Mouse (Mus musculus): ENCODE measurements at regions not wholly inside any gene's neighbourhood (a gene's known extent, or its start where the extent isn't known, plus 50 kb on each side); places are given as distances from the start of the nearest gene placed in this dataset.

- DNase-seq (ENCODE audit: low spot score) (no peak), ATAC-seq (ENCODE audit: insufficient read depth, low FRiP score, low TSS enrichment) (no peak)
- Histone ChIP-seq H3K4me2 (ENCODE audit: low read depth) (no peak overlapping the region), H3K9me3 (ENCODE audit: control insufficient read depth, low read length) (no peaks in the 10 kb centered on the region), H3K27ac (ENCODE audit: low read depth, low read length) (no peak overlapping the region), H3K4me1 (ENCODE audit: control insufficient read depth, insufficient read depth, low read length) (no peaks in the 10 kb centered on the region), H3K9ac (ENCODE audit: low read length) (no peak overlapping the region), H3K4me3 (ENCODE audit: low read depth, low read length) (no peak overlapping the region), H3K36me3 (ENCODE audit: control insufficient read depth, insufficient read depth, low read length) (no peaks in the 10 kb centered on the region), H3K27me3 (ENCODE audit: control insufficient read depth, insufficient read depth, low read length) (no peaks in the 10 kb centered on the region)
- 78% methylated on average over 12 of the region's 12 CpGs for WGBS
Observed at GRCm38 (mm10) chr15:93857336-93857901, 261.7 kb upstream of the Prickle1 start.

- no peak for ATAC-seq (ENCODE audit: insufficient read depth, low FRiP score, low TSS enrichment)
- H3K27me3 ChIP-seq (ENCODE audit: control insufficient read depth, insufficient read depth, low read length): no peaks in the 10 kb centered on the region
- no peaks in the 10 kb centered on the region for H3K36me3 ChIP-seq (ENCODE audit: control insufficient read depth, insufficient read depth, low read length)
- H3K4me1 ChIP-seq (ENCODE audit: control insufficient read depth, insufficient read depth, low read length): no peaks in the 10 kb centered on the region
- H3K4me3 ChIP-seq (ENCODE audit: low read depth, low read length): no peak overlapping the region
- H3K27ac ChIP-seq (ENCODE audit: low read depth, low read length): no peak overlapping the region
- H3K4me2 ChIP-seq (ENCODE audit: low read depth): no peak overlapping the region
- H3K9me3 ChIP-seq (ENCODE audit: control insufficient read depth, low read length): no peaks in the 10 kb centered on the region
- WGBS: 75% methylated on average over 3 of the region's 3 CpGs
- DNase-seq (ENCODE audit: low spot score): no peak
- no peak overlapping the region for H3K9ac ChIP-seq (ENCODE audit: low read length)
Observed at GRCm38 (mm10) chr15:93853221-93853620, 257.5 kb upstream of the Prickle1 start.

GRCm38 (mm10) chr15:93852126-93852525 lies 256.4 kb upstream of the Prickle1 start:
- Histone ChIP-seq H3K4me1 (ENCODE audit: control insufficient read depth, insufficient read depth, low read length) (no peaks in the 10 kb centered on the region), H3K4me2 (ENCODE audit: low read depth) (no peak overlapping the region), H3K27ac (ENCODE audit: low read depth, low read length) (no peak overlapping the region), H3K4me3 (ENCODE audit: low read depth, low read length) (no peak overlapping the region), H3K9ac (ENCODE audit: low read length) (no peak overlapping the region), H3K27me3 (ENCODE audit: control insufficient read depth, insufficient read depth, low read length) (no peaks in the 10 kb centered on the region), H3K9me3 (ENCODE audit: control insufficient read depth, low read length) (no peaks in the 10 kb centered on the region), H3K36me3 (ENCODE audit: control insufficient read depth, insufficient read depth, low read length) (no peaks in the 10 kb centered on the region)
- WGBS: 94% methylated on average over 4 of the region's 4 CpGs
- ATAC-seq (ENCODE audit: insufficient read depth, low FRiP score, low TSS enrichment) (no peak), DNase-seq (ENCODE audit: low spot score) (no peak)

- 81% methylated on average over 6 of the region's 6 CpGs for WGBS
- Histone ChIP-seq H3K4me1 (ENCODE audit: control insufficient read depth, insufficient read depth, low read length) (no peaks in the 10 kb centered on the region), H3K27me3 (ENCODE audit: control insufficient read depth, insufficient read depth, low read length) (no peaks in the 10 kb centered on the region), H3K4me3 (ENCODE audit: low read depth, low read length) (no peak overlapping the region), H3K36me3 (ENCODE audit: control insufficient read depth, insufficient read depth, low read length) (no peaks in the 10 kb centered on the region), H3K9ac (ENCODE audit: low read length) (no peak overlapping the region), H3K4me2 (ENCODE audit: low read depth) (no peak overlapping the region), H3K27ac (ENCODE audit: low read depth, low read length) (no peak overlapping the region), H3K9me3 (ENCODE audit: control insufficient read depth, low read length) (no peaks in the 10 kb centered on the region)
- ATAC-seq (ENCODE audit: insufficient read depth, low FRiP score, low TSS enrichment) (no peak), DNase-seq (ENCODE audit: low spot score) (no peak)
Observed at GRCm38 (mm10) chr15:93850388-93850787, 254.7 kb upstream of the Prickle1 start.

GRCm38 (mm10) chr15:93848830-93849229 lies 253.1 kb upstream of the Prickle1 start:
- Histone ChIP-seq H3K27me3 (ENCODE audit: control insufficient read depth, insufficient read depth, low read length) (no peaks in the 10 kb centered on the region), H3K9ac (ENCODE audit: low read length) (no peak overlapping the region), H3K27ac (ENCODE audit: low read depth, low read length) (no peak overlapping the region), H3K4me3 (ENCODE audit: low read depth, low read length) (no peak overlapping the region), H3K9me3 (ENCODE audit: control insufficient read depth, low read length) (no peaks in the 10 kb centered on the region), H3K4me1 (ENCODE audit: control insufficient read depth, insufficient read depth, low read length) (no peaks in the 10 kb centered on the region), H3K36me3 (ENCODE audit: control insufficient read depth, insufficient read depth, low read length) (no peaks in the 10 kb centered on the region), H3K4me2 (ENCODE audit: low read depth) (no peak overlapping the region)
- DNase-seq (ENCODE audit: low spot score) (no peak), ATAC-seq (ENCODE audit: insufficient read depth, low FRiP score, low TSS enrichment) (no peak)
- 94% methylated on average over 4 of the region's 4 CpGs for WGBS

GRCm38 (mm10) chr15:93846797-93847196 lies 251.1 kb upstream of the Prickle1 start:
- Histone ChIP-seq H3K36me3 (ENCODE audit: control insufficient read depth, insufficient read depth, low read length) (no peaks in the 10 kb centered on the region), H3K4me1 (ENCODE audit: control insufficient read depth, insufficient read depth, low read length) (no peaks in the 10 kb centered on the region), H3K4me2 (ENCODE audit: low read depth) (no peak overlapping the region), H3K9ac (ENCODE audit: low read length) (no peak overlapping the region), H3K9me3 (ENCODE audit: control insufficient read depth, low read length) (no peaks in the 10 kb centered on the region), H3K27ac (ENCODE audit: low read depth, low read length) (no peak overlapping the region), H3K27me3 (ENCODE audit: control insufficient read depth, insufficient read depth, low read length) (no peaks in the 10 kb centered on the region), H3K4me3 (ENCODE audit: low read depth, low read length) (no peak overlapping the region)
- no peak for DNase-seq (ENCODE audit: low spot score)
- 88% methylated on average over 4 of the region's 4 CpGs for WGBS
- ATAC-seq (ENCODE audit: insufficient read depth, low FRiP score, low TSS enrichment): no peak

- no peak overlapping the region for H3K4me3 ChIP-seq (ENCODE audit: low read depth, low read length)
- WGBS: 82% methylated on average over 6 of the region's 6 CpGs
- no peaks in the 10 kb centered on the region for H3K9me3 ChIP-seq (ENCODE audit: control insufficient read depth, low read length)
- no peak overlapping the region for H3K4me2 ChIP-seq (ENCODE audit: low read depth)
- H3K36me3 ChIP-seq (ENCODE audit: control insufficient read depth, insufficient read depth, low read length): no peaks in the 10 kb centered on the region
- no peaks in the 10 kb centered on the region for H3K27me3 ChIP-seq (ENCODE audit: control insufficient read depth, insufficient read depth, low read length)
- ATAC-seq (ENCODE audit: insufficient read depth, low FRiP score, low TSS enrichment) (no peak), DNase-seq (ENCODE audit: low spot score) (no peak)
- H3K4me1 ChIP-seq (ENCODE audit: control insufficient read depth, insufficient read depth, low read length): no peaks in the 10 kb centered on the region
- no peak overlapping the region for H3K27ac ChIP-seq (ENCODE audit: low read depth, low read length)
- H3K9ac ChIP-seq (ENCODE audit: low read length): no peak overlapping the region
Observed at GRCm38 (mm10) chr15:93845801-93846200, 250.1 kb upstream of the Prickle1 start.

- WGBS: 61% methylated on average over 1 of the region's 1 CpGs
- ATAC-seq (ENCODE audit: insufficient read depth, low FRiP score, low TSS enrichment) (no peak), DNase-seq (ENCODE audit: low spot score) (no peak)
- Histone ChIP-seq H3K9me3 (ENCODE audit: control insufficient read depth, low read length) (no peaks in the 10 kb centered on the region), H3K4me2 (ENCODE audit: low read depth) (no peak overlapping the region), H3K27ac (ENCODE audit: low read depth, low read length) (no peak overlapping the region), H3K9ac (ENCODE audit: low read length) (no peak overlapping the region), H3K4me3 (ENCODE audit: low read depth, low read length) (no peak overlapping the region), H3K4me1 (ENCODE audit: control insufficient read depth, insufficient read depth, low read length) (no peaks in the 10 kb centered on the region), H3K36me3 (ENCODE audit: control insufficient read depth, insufficient read depth, low read length) (no peaks in the 10 kb centered on the region), H3K27me3 (ENCODE audit: control insufficient read depth, insufficient read depth, low read length) (no peaks in the 10 kb centered on the region)
Observed at GRCm38 (mm10) chr15:93832956-93833355, 237.3 kb upstream of the Prickle1 start.

GRCm38 (mm10) chr15:93832431-93832936 lies 236.8 kb upstream of the Prickle1 start:
- DNase-seq (ENCODE audit: low spot score): no peak
- no peaks in the 10 kb centered on the region for H3K4me1 ChIP-seq (ENCODE audit: control insufficient read depth, insufficient read depth, low read length)
- H3K9me3 ChIP-seq (ENCODE audit: control insufficient read depth, low read length): no peaks in the 10 kb centered on the region
- H3K9ac ChIP-seq (ENCODE audit: low read length): no peak overlapping the region
- H3K36me3 ChIP-seq (ENCODE audit: control insufficient read depth, insufficient read depth, low read length): no peaks in the 10 kb centered on the region
- ATAC-seq (ENCODE audit: insufficient read depth, low FRiP score, low TSS enrichment): no peak
- H3K27me3 ChIP-seq (ENCODE audit: control insufficient read depth, insufficient read depth, low read length): no peaks in the 10 kb centered on the region
- no peak overlapping the region for H3K4me2 ChIP-seq (ENCODE audit: low read depth)
- no peak overlapping the region for H3K27ac ChIP-seq (ENCODE audit: low read depth, low read length)
- 77% methylated on average over 14 of the region's 14 CpGs for WGBS
- H3K4me3 ChIP-seq (ENCODE audit: low read depth, low read length): no peak overlapping the region
